Mouse (Mus musculus) Patski (cell line): ENCODE measurements around the gene Zfp457. TPM values are rescaled to one million over a fixed set of nuclear protein-coding genes. Genes with fewer than 3 reads are reported as not detected.
"Not testable (repeated sequence)": the region's sequence is repeated elsewhere in the genome, so short reads cannot be mapped to it uniquely, and the experiment has no call there.

ENCODE experiments used
- ATAC-seq: fragments of 100-300 bp; one replicate; pipeline ENCODE4 v1.8.0; 2021
- CTCF ChIA-PET: fragments of 350-600 bp; sonication (Branson Sonifier 250); formaldehyde crosslinking; loops from one replicate; lab custom pipeline; 2022; ENCODE audit warnings: inconsistent platforms; lab: Charles Lee
- POLR2A ChIA-PET: fragments of 350-600 bp; sonication (Branson Sonifier 250); formaldehyde crosslinking; loops from one replicate; lab custom pipeline; 2022; ENCODE audit warnings: antibody characterized with exemption, inconsistent platforms; lab: Charles Lee
- DNase-seq: peaks from one replicate; pipeline ENCODE4 v3.0.0-alpha.2; 2011; ENCODE audit warnings: low read depth, low spot score
- H3K27me3 ChIP-seq: fragments of 371-371 bp; one replicate; pipeline ENCODE4 v1.5.1; 2021
- CTCF ChIP-seq: fragments of 100-300 bp; IDR thresholded peaks from one replicate; pipeline ENCODE4 v1.5.1; 2021
- in situ Hi-C: fragments of 300-500 bp; cut with MboI; formaldehyde crosslinking; loops from 3 replicates; pipeline ENCODE4 v1.11.1; 2018; ENCODE audit warnings: low pct_unique_long_range_greater_than_20kb, mixed read lengths
- polyA plus RNA-seq: library from polyadenylated mRNA; unstranded; gene quantifications from one replicate; pipeline ENCODE4 v1.2.3, GENCODE M21; 2021

Zfp457 gene
- polyA plus RNA-seq: 3.1 TPM

DNA sequence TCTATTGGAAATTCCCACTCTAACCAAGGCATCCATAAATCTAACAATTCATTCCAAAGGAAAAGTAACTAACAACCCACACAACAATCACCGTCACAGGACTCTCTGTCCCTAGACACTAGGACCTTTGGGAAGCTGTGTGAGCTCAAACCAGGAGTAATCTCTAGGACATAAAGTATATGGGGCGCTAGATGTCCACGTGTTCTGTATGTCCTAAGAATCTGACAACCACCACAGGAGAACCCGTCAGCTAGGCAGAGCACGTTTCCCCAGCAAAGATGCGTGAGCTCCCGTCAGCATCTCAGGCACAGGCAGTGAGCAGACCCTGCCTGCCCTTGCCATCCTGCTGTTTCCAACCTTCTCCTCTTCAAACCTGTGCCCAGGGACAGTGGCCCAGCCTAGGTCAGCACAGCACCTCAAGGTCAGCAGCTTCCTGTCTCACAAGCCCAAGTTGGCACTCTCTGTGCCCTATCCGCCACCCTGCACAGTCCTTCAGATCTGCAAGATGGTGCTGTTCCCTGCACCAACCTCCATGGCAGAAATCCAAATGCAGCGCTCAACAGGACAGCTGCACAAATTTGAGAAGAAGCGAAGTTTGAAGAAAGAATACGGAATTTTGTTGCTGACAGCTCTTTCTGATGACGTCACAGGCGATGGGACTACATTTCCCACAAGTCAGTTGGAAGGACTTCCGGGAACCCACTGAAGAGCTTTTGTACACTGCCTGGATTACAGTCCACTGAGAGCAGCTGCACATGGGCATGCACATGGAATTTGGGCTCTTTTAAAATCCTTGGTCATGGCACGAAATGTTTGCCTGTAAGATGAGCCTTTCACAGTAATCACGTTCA lies at the start of gene Zfp457:
TSS of gene Zfp457 (minus strand) at position 664 of the 851 bp plus-strand sequence.
- POLR2A ChIA-PET: interaction anchor here (0.5 to 1.0 kb wide), 2 partner anchors 36 to 178 kb away, joined by 3 read pairs; no protein-coding TSS in a partner anchor

DNA sequence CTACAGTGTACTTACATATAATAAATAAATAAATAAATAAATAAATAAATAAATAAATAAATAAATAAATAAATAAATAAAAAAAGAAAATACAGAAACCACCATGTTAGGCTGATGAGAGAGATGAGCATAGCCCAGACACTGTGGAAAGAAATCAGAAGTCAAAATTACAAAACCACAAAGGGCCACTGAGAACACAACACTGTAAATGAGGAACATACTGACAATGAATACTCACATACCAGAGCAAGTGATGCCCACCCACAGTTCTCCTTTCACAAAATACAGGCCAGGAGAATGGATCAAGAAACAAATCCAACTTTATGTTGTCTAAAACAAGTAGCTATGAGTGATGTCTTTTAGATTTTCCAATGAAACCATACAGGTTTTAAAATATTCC lies 45.6 kb upstream of the Zfp457 start:
- DNase-seq (no peak), ATAC-seq (no peak)
- no peak for TF ChIP-seq CTCF
- POLR2A ChIA-PET: no interaction called here
- in situ Hi-C loops: no loop called here
- CTCF ChIA-PET: no interaction called here
- no peaks in the 10 kb centered on the region for H3K27me3 ChIP-seq

More for the DNA sequence above, at the start of gene Zfp457:
- ATAC-seq (peak; percentile 96), DNase-seq (peak; percentile 77)
- no peaks in the 10 kb centered on the region for H3K27me3 ChIP-seq
- in situ Hi-C loops: loop anchor here (5.0 to 25.0 kb wide), 2 partner anchors 179 to 531 kb away; partner anchors contain the start of gene Gm10037
- CTCF ChIA-PET: interaction anchor here (1.0 kb wide), 1 partner anchor 177 kb away, joined by 5 read pairs; no protein-coding TSS in a partner anchor
- TF ChIP-seq CTCF: no peak

DNA sequence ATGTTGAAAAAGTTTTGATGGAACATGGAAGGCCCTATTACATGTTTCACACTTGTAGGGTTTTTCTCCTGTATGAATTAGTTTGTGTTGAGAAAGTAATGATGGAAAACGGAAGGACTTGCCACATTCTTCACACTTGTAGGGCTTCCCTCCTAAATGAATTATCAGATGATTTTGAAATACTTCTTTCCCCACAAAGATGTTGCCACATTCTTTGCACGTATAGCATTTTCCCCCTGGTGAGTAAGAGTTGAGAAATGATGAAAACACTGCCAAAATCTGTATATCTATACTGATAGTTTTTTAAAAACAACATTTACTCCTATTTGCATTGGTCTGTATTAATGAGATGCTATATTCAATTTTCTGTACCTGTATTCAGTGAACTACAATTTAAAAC lies 37.1 kb upstream of the Zfp457 start:
- no peak for ATAC-seq
- CTCF ChIA-PET: interaction anchor here (1.6 kb wide), 1 partner anchor 11 kb away, joined by 4 read pairs; the partner anchor contains the start of gene Zfp595
- TF ChIP-seq CTCF: no peak
- POLR2A ChIA-PET: no interaction called here
- H3K27me3 ChIP-seq: no peaks in the 10 kb centered on the region
- DNase-seq: no peak
- in situ Hi-C loops: no loop called here

DNA sequence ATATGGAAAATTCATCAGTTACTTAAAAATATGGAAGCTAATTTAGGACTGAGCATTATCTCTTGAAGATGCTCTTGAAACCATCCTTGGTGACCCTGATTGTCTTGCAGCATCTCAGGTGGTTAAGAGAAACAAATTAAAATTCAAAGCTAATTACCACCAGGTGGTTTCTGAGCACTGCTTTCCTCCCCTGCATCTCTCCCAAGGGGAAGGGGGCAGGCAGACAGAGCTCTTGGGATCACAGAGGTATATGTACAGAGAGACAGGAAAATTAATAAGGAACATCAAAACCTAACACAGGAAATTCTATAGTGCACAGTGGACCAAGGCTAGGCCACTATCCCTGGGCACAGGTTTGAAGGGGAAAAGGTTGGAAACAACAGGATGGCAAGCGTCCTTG lies 26.6 kb upstream of the Zfp457 start:
- TF ChIP-seq CTCF: peak; percentile 8
- in situ Hi-C loops: no loop called here
- CTCF ChIA-PET: interaction anchor here (1.1 to 1.5 kb wide), 2 partner anchors 11 to 28 kb away, joined by 3 to 4 read pairs; no protein-coding TSS in a partner anchor
- ATAC-seq (peak; percentile 17), DNase-seq (no peak)
- no peaks in the 10 kb centered on the region for H3K27me3 ChIP-seq
- POLR2A ChIA-PET: no interaction called here

DNA sequence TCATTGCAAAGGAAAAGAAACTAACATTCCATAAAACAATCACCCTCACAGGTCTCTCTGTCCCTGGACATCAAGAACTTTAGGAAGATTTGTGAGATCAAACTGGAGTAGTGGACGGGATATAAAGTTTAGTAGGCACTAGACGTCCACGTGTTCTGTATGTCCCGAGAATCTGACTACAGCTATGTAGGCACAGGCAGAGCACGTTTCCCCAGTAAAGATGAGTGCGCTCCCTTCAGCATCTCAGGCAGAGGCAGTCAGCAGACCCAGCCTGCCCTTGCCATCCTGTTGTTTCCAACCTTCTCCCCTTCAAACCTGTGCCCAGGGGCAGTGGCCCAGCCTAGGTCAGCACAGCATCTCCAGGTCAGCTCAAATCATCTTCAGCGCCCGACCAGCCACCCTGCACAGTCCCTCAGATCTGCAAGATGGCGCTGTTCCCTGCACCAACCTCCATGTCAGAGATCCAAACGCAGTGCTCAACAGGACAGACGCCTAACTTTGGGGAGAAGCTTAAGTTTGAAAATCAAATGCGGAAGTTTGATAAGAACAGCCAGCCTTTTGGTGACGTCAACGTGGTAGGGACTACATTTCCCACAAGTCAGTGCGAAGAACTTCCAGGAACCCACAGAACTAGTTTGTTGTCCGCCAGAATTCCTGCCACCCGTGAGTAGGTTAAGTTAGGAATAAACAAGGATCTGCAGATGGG lies 25.9 kb upstream of the Zfp457 start, which contains the start of gene Zfp595:
TSS of gene Zfp595 (minus strand) at position 552 of the 706 bp plus-strand sequence.
- TF ChIP-seq CTCF: peak; percentile 69
- in situ Hi-C loops: no loop called here
- POLR2A ChIA-PET: no interaction called here
- ATAC-seq (peak; percentile 94), DNase-seq (peak; percentile 50)
- no peaks in the 10 kb centered on the region for H3K27me3 ChIP-seq
- CTCF ChIA-PET: interaction anchor here (1.1 to 1.5 kb wide), 2 partner anchors 12 to 29 kb away, joined by 3 to 4 read pairs; no protein-coding TSS in a partner anchor

DNA sequence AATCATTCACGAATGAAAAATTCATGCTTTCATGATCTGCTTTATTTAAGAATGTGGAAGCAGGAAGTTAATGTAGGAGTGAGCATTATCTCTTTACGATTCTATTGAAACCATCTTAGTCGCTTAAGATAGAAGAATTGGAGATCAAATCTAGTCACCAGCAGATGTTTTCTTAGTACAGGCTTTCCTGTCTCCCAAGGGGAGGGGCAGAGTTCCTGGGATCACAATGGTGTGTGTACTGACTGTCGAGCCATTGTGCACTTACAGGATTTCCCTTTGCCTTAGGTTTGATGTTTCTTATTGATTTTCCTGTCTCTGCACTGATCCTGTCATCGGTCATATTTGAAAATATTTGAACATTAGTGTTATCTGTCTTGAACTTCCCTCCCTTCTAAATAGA lies 433 bp upstream of the Zfp457 start:
- ATAC-seq: no peak
- in situ Hi-C loops: loop anchor here (5.0 to 25.0 kb wide), 2 partner anchors 179 to 531 kb away; partner anchors contain the start of gene Gm10037
- H3K27me3 ChIP-seq: no peaks in the 10 kb centered on the region
- TF ChIP-seq CTCF: no peak
- ChIA-PET POLR2A (interaction anchor here (0.5 to 1.0 kb wide), 2 partner anchors 37 to 179 kb away, joined by 3 read pairs; no protein-coding TSS in a partner anchor), CTCF (interaction anchor here (1.0 kb wide), 1 partner anchor 178 kb away, joined by 5 read pairs; no protein-coding TSS in a partner anchor)
- no peak for DNase-seq

DNA sequence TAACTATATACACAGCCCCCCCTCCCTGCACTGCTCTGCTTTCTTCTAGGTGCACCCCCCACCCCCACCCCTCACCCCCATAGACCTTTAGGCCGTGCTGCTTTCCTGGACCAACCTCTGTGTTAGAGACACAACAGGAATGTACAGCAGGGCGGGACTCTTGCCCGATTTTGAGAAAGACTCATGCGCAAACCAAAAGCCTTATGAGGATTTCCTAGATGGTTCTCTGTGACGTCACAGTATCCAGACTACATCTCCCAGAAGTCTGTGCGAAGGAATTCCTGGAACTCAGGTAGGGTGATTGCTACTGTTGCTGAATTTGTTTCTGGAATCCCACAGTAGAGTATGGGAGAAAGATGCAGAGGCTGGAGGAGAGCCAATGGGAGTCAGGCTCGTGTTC lies 28.0 kb downstream of the Zfp457 start, which contains the start of gene Zfp458:
TSS of gene Zfp458 (minus strand) at position 153 of the 400 bp plus-strand sequence.
- in situ Hi-C loops: no loop called here
- no peak for TF ChIP-seq CTCF
- POLR2A ChIA-PET: no interaction called here
- no peaks in the 10 kb centered on the region for H3K27me3 ChIP-seq
- DNase-seq (no peak), ATAC-seq (no peak)
- CTCF ChIA-PET: no interaction called here

DNA sequence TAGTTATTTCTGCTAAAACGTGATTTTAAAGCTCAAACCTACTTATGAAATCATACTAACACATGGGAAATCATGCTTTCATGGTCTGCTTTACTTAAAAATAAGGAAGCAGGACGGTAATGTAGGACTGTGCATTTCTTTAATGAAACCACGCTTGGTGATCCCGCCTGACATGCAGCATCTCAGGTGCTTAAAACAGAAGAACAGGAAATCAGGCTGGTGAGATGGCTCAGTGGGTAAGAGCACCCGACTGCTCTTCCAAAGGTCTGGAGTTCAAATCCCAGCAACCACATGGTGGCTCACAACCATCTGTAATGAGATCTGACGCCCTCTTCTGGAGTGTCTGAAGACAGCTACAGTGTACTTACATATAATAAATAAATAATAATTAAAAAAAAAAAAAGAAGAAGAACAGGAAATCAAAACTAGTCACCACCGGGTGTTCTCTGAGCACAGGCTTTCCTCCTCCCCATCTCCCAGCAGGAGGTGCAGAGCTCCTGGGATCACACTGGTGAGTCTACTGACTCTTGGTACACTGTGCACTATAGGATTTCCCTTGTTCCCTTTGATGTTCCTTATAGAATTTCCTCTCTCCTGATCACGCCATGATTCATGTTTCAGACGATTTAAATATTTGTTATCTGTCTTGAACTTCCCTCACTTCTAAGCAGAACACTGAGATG lies 36.8 kb downstream of the Zfp457 start:
- H3K27me3 ChIP-seq, CTCF ChIA-PET, ATAC-seq, in situ Hi-C loops, DNase-seq: not testable (repeated sequence)
- POLR2A ChIA-PET: interaction anchor here (0.8 kb wide), 1 partner anchor 37 kb away, joined by 3 read pairs; the partner anchor contains the start of gene Zfp457

DNA sequence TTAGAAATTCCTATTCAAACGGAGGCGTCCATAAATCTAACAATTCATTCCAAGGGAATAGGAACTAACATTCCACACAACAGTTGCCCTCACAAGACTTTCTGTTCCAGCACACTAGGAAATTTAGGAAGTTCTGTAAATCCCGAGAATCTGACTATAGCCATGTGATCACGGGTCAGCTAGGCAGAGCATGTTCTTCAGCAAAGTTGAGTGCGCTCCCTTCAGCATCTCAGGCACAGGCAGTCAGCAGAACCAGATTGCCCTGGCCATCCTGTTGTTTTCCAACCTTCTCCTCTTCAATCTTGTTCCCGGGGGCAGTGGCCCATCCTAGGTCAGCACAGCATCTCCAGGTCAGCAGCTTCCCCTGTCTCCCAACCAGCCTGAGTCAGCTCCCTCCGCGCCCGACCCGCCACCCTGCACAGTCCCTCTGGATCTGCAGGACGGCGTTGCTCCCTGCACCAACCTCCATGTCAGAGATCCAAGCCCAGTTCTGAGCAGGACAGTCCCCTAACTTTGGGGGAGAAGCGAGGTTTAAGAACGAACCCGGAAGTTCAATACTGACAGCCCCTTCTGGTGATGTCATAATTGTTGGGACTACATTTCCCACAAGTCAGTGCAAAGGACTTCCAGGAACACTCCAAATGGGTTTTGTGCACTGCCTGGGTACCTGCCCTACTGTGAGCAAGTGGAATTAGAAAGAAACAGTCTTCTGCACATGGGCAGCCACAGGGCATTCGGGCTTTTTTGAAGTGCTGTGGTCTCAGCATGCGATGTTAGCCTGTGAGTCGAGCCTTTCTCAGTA lies 37.5 kb downstream of the Zfp457 start:
- ChIA-PET CTCF (no interaction called here), POLR2A (no interaction called here)
- DNase-seq (peak; percentile 37), ATAC-seq (peak; percentile 97)
- no peak for TF ChIP-seq CTCF
- in situ Hi-C loops: no loop called here
- H3K27me3 ChIP-seq: no peaks in the 10 kb centered on the region

Other genes starting within 250 kb of the Zfp457 start
- gene Zfp712, start 245.3 kb downstream of the Zfp457 start, polyA plus RNA-seq: 1.5 TPM
- 2.2 TPM for gene Zfp708, start 208.5 kb downstream of the Zfp457 start, polyA plus RNA-seq
- 3.6 TPM for gene Gm28557, start 197.9 kb downstream of the Zfp457 start, polyA plus RNA-seq
- gene Rslcan18, start 190.2 kb downstream of the Zfp457 start, polyA plus RNA-seq: 1.1 TPM
- 4.9 TPM for gene Zfp759, start 184.8 kb downstream of the Zfp457 start, polyA plus RNA-seq
- gene Rsl1, start 133.3 kb downstream of the Zfp457 start, polyA plus RNA-seq: 6.0 TPM
- gene Zfp455, start 112.0 kb downstream of the Zfp457 start, polyA plus RNA-seq: 1.6 TPM
- gene Zfp458, start 28.0 kb downstream of the Zfp457 start, polyA plus RNA-seq: 4.1 TPM
- 3.2 TPM for gene Zfp595, start 26.1 kb upstream of the Zfp457 start, polyA plus RNA-seq
- 1.4 TPM for gene Gm28044, start 54.1 kb upstream of the Zfp457 start, polyA plus RNA-seq
- gene Zfp953, start 54.1 kb upstream of the Zfp457 start, polyA plus RNA-seq: 2.4 TPM
- gene Gm28041, start 69.2 kb upstream of the Zfp457 start, polyA plus RNA-seq: 0.90 TPM
- 4.8 TPM for gene Zfp456, start 69.3 kb upstream of the Zfp457 start, polyA plus RNA-seq
- 6.5 TPM for gene Zfp429, start 93.3 kb upstream of the Zfp457 start, polyA plus RNA-seq
- not detected for gene Zfp459, start 114.9 kb upstream of the Zfp457 start, polyA plus RNA-seq
- gene Zfp874a, start 145.1 kb upstream of the Zfp457 start, polyA plus RNA-seq: 11.3 TPM
- gene Zfp874b, start 177.8 kb upstream of the Zfp457 start, polyA plus RNA-seq: 11.3 TPM
- gene Zfp58, start 194.1 kb upstream of the Zfp457 start, polyA plus RNA-seq: 9.2 TPM
- gene Gm26965, start 219.7 kb upstream of the Zfp457 start, polyA plus RNA-seq: not detected
- 14.2 TPM for gene Zfp87, start 219.7 kb upstream of the Zfp457 start, polyA plus RNA-seq
- gene Zfp748, start 247.3 kb upstream of the Zfp457 start, polyA plus RNA-seq: 6.3 TPM